12 mouse cellular contexts compared by ENCODE assay signal in genomic region chr1:161041261-161042020, GRCm38 (mm10).
"Had no signal": no experiment of that assay in that cellular context is flagged by ENCODE, and none has a peak within 500 bp of the region (broad histone marks: within the 10 kb centered on the region; RNA-seq: fewer than 3 reads in every experiment).

No protein-coding gene starts in this region.

- ATAC-seq: midbrain, embryonic 16.5 days had no signal

- H3K9me3 ChIP-seq: limb, embryonic 13.5 days; midbrain, embryonic 10.5 days; neural tube, embryonic 13.5 days had no signal

- H3K27ac ChIP-seq: stomach, postnatal 0 days had no signal

- H3K4me2 ChIP-seq: limb, embryonic 13.5 days; neural tube, embryonic 13.5 days had no signal

- DNase-seq: kidney, postnatal 25 days; lung, adult 18-20 months; lung, postnatal 36 days; right cerebral cortex, adult 18-20 months; right cerebral cortex, postnatal 25 days; thymus, postnatal 4 days had no signal

- H3K27me3 ChIP-seq: limb, embryonic 13.5 days; neural tube, embryonic 13.5 days had no signal

- H3K9ac ChIP-seq: limb, embryonic 13.5 days; liver, embryonic 14.5 days; neural tube, embryonic 13.5 days had no signal

- H3K4me3 ChIP-seq: limb, embryonic 13.5 days; midbrain, embryonic 10.5 days; neural tube, embryonic 13.5 days had no signal
